Mouse (Mus musculus) embryonic fibroblast, embryonic 13.5 days (primary cell): ENCODE results near the gene Rapgef2. TPM values are rescaled to one million over a fixed set of nuclear protein-coding genes. Genes with fewer than 3 reads are reported as not detected.
A peak's percentile ranks its signal among the peaks of the same experiment; 100 is the strongest.

ENCODE experiments used
- H3K27ac ChIP-seq: 2 replicates; pipeline ENCODE4 v1.5.1; 2012; ENCODE audit warnings: low read length, control low read depth, inconsistent platforms; ENCODE audit not compliant: insufficient read depth
- H3K4me1 ChIP-seq: 2 replicates; pipeline ENCODE4 v1.6.1; 2011; ENCODE audit warnings: low read length; ENCODE audit not compliant: control insufficient read depth, insufficient read depth
- H3K4me3 ChIP-seq: 2 replicates; pipeline ENCODE4 v1.5.1; 2011; ENCODE audit warnings: mild to moderate bottlenecking, control low read depth, low read length; ENCODE audit not compliant: insufficient read depth
- CTCF ChIP-seq: IDR thresholded peaks from 2 replicates; pipeline ENCODE4 v1.5.1; 2011; ENCODE audit warnings: mild to moderate bottlenecking, control low read depth, low read length, moderate library complexity, borderline replicate concordance; ENCODE audit not compliant: insufficient read depth
- POLR2A ChIP-seq: IDR thresholded peaks from 2 replicates; pipeline ENCODE4 v1.6.1; 2011; ENCODE audit warnings: low read depth, mild to moderate bottlenecking, control low read depth, low read length, moderate library complexity
- polyA plus RNA-seq: library from polyadenylated mRNA; stranded (reverse); fragments of >200 nt; gene quantifications from 2 replicates; pipeline ENCODE4 v1.2.4, GENCODE M21; 2011; ENCODE audit warnings: low read depth; ENCODE audit not compliant: missing spikeins, insufficient read length

Rapgef2 gene
- polyA plus RNA-seq, 1 experiment: 21.7 TPM

DNA sequence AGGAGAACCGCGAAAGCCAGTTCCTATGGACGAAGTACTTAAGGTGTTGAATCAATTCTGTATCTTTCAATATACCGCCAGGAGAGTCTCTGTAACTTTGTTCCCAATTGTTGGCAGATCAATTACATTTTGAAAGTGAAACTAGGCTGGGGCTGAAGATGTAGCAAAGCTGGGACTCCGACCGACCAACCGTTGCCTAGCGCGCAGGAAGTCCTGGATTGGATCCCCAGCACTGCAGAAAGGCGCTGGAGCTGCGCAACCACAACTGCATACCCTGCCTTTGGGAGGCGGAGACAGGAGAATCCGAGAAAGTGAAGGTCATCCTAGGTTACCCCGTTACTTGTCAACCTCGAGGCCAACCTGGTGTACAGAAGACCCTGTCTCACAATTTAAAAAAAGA, 13.1 kb upstream of the Rapgef2 start:
- no peak overlapping the region for H3K4me3 ChIP-seq
- H3K27ac ChIP-seq: no peak overlapping the region
- H3K4me1 ChIP-seq: no peaks in the 10 kb centered on the region
- TF ChIP-seq CTCF (no peak), POLR2A (no peak)

DNA sequence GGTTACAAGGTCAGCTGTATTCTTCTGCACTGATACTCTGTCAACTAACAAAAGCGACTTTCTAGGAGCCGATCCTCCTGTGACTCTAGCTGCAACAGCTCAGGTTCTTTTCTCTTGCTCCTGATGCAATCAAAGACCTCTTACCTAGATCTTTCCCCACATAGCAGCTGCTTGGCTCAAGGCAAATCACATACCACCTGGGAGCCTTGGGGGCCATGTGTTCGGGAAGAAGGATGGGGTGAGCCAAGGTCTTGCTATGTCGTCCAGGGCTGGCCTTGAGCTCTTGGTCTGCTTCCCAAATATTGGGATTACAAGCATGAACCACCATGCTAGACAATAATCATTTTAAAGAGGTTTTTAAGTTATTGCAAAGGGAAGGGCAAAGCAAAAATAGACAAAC, 11.0 kb upstream of the Rapgef2 start:
- Histone ChIP-seq H3K4me1 (no peaks in the 10 kb centered on the region), H3K4me3 (no peak overlapping the region), H3K27ac (no peak overlapping the region)
- TF ChIP-seq POLR2A: no peak

DNA sequence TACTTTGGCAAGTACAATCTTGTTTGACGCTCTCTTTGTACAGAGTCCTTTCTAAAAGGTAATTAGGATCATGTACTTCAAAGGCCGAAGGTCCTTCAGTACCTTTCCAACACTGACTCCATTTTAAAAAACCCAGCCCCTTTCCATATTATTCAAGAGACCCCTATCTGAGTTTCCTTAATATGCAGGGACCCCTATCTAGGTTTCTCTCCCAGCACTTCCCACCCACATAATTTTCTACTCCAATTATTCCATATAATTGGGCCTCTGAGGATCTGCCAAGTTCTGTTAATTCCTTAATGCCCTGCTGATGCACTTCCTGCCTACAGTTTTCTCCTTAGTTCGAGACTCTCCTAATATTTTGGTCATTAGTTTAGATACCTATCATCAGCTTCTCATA, 10.3 kb upstream of the Rapgef2 start:
- TF ChIP-seq CTCF: no peak
- no peak for TF ChIP-seq POLR2A

DNA sequence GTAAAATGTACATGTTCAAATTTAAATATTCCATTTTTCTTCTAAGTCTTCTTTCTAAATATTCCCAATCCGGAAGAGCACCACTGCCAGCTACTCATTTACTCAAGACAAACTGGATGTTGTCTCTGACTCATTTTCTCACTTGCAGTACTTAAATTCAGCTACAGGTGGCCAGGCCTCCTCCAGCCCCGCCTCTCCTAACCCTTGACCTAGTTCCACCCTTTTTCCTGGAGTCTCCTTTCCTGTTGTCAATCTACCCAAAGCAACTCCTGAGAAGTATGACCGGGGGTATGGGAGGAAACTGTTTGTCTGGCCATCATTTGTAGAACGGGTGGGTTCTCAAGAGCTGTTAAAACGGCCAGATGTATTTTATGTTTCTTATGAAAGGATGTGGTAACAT, 9.7 kb upstream of the Rapgef2 start:
- H3K4me3 ChIP-seq: no peak overlapping the region
- no peak for TF ChIP-seq POLR2A
- no peak for TF ChIP-seq CTCF
- H3K4me1 ChIP-seq: no peaks in the 10 kb centered on the region
- no peak overlapping the region for H3K27ac ChIP-seq

More for the DNA sequence above, 10.3 kb upstream of the Rapgef2 start:
- Histone ChIP-seq H3K4me3 (no peak overlapping the region), H3K4me1 (no peaks in the 10 kb centered on the region), H3K27ac (no peak overlapping the region)

DNA sequence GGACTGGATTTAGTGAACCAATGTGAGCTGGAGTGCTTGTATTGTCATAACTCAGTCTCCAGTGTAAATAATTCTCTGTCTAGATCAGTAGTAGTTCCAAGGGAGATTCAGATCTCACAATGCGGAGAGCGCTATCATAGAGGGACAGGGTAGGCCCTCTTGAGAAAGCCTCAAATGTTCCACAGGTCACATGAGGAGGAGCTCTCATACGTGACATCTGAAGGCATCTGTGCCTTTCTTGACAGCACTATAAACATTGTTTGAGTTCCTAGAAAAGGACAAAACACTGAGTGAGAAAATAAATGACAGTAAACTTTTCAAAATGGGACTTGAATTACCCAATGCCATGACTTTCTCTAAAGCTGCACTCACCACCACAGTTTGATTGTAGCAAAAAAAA, 8.4 kb upstream of the Rapgef2 start:
- Histone ChIP-seq H3K27ac (no peak overlapping the region), H3K4me1 (no peaks in the 10 kb centered on the region)

DNA sequence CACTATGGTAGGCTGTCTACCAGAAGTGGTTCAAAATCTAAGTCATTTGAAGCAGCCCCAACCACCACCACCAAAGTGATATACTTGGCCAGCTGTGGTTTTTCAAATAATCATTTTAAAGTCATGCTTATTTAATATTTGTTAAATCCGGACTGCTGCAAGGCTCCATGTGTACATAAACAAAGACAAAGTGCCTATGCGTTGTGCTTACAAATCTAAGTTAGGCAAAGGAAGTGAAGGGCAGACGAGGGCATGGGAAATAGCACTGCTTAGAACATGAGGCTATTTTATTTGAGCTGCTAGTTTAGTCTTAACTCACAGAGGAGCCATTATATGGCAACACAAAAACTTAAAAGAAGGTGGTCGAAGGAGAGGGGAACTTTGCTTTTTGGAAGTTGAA, 6.7 kb upstream of the Rapgef2 start:
- Histone ChIP-seq H3K4me3 (no peak overlapping the region), H3K4me1 (no peaks in the 10 kb centered on the region), H3K27ac (no peak overlapping the region)
- no peak for TF ChIP-seq POLR2A
- no peak for TF ChIP-seq CTCF

More for the DNA sequence above, 8.4 kb upstream of the Rapgef2 start:
- H3K4me3 ChIP-seq: no peak overlapping the region
- TF ChIP-seq POLR2A (no peak), CTCF (no peak)

DNA sequence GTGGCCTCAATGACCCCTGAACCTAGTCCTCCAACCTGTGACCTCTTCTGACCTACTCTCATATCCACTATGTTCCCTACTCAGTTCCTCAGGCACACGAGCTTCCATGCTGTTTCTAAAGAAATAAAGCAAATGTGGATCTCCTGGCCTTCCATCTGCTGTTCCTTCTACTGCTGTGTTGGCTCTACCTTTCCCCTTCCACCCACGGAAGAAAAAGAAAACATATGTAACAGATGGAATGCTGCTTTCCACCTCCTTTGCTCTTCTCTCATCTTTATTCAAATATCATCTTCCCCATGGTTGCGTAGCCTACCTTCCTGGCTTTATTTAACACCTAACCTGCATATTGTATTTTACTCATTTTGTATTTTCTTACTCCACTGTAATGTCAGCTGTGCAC, 2.7 kb upstream of the Rapgef2 start:
- Histone ChIP-seq H3K27ac (no peak overlapping the region), H3K4me1 (peaks cover 8% of the 10 kb centered on the region), H3K4me3 (no peak overlapping the region)
- TF ChIP-seq POLR2A (no peak), CTCF (no peak)

DNA sequence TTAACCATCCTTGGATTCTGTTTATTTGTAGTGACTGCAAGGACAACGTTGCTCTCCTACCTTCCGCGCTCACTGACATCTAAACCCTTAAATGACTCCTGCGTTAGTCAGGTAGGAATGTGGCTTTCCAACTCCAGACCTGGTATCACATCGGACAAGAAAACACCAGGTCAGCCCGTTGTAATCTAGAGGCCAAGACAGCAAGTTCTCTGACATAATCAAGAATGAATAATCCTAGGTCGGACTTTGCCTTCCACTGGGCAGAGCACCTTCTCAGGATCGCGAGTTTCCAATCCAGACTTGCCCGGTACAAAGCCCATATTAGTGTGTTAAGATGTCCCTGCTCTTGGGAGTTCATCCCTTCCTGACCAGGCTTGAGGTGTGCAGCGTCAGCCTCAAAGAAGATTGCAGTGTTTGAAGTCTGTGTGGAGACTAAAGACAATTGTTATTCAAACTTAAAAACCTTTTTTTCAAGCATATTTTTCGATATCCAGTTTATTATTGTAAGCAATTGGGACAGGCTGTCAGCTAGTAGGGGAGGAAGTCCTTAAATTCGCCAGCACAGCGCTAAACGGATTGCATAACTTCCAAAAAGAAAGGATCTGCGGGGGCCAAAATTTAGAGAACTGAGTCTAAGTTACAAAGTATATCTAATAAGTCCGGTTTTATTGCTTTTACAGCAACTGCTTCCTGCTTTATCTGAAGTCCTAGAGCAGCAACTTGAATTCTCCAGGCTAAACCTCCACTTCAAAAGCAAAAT, 1.6 kb upstream of the Rapgef2 start:
- Histone ChIP-seq H3K27ac (no peak overlapping the region), H3K4me1 (peaks cover 10% of the 10 kb centered on the region), H3K4me3 (peak overlapping the region; percentile 81)
- TF ChIP-seq POLR2A (no peak), CTCF (no peak)

DNA sequence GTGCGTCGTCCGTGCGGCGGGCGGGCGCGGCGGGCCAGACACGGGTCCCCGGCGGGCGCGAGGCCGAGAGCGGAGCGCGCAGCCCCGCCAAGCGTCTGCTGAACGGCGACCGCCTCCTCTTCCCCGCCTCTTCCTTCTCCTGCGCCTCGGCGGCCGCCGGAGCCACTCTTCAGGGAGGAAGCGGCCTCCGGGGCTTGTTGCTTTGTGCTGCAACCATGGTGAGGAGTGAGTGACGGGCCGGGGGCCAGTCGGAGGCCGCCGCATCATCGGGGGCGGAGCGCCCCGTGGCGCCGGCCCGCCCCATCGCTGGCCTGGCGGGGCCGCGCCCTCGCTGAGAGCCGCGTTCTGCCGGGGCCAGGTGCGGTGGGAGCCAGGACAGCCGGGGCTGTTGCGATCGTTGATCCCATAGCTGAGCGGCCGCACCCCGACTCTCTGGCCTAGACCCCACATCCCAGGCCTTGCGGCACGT, 825 bp upstream of the Rapgef2 start:
- H3K4me1 ChIP-seq: peaks cover 11% of the 10 kb centered on the region
- H3K27ac ChIP-seq: peak overlapping the region; percentile 78
- peak; percentile 82 for TF ChIP-seq POLR2A
- TF ChIP-seq CTCF: no peak
- peak overlapping the region; percentile 81 for H3K4me3 ChIP-seq

DNA sequence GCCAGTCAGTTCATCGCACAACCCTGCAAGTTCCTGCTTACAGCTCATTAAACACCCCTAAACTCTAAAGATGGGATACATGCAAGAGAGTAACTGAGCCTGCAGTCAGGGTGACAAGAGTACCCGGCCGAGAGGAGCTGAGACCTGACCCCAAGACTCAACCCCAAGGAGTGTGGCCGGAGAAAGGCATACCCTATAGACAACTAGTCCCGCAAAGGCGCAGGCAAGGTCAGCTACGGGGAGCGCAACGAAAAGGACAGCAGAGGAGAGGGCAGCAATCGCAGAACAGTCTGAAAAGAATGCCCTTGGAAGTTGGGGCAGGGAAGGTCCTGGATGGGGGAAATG, 314 bp downstream of the Rapgef2 start:
- H3K4me1 ChIP-seq: peaks cover 11% of the 10 kb centered on the region
- TF ChIP-seq CTCF (no peak), POLR2A (no peak)
- H3K4me3 ChIP-seq: peak overlapping the region; percentile 63
- no peak overlapping the region for H3K27ac ChIP-seq
